Mouse (Mus musculus) B cell, adult 2 months (primary cell): Measurements from ENCODE around the gene Jaml.
"Not testable (repeated sequence)": the region's sequence is repeated elsewhere in the genome, so short reads cannot be mapped to it uniquely, and the experiment has no call there.

Source experiments
- DNase-seq, 2 experiments: peaks; one replicate each; pipeline ENCODE4 v3.0.0; 2022

Jaml gene

GRCm38 (mm10) chr9:45079011-45079410 is at the start of gene Jaml:
Gene Jaml, plus strand, starts transcription at chr9:45079183.
- DNase-seq, result peak; percentile 62 to 66

- peak; percentile 42 to 53 for DNase-seq
These were observed 48.6 kb upstream of the Jaml start for GRCm38 (mm10) chr9:45030341-45030740.

GRCm38 (mm10) chr9:45032261-45032660 is 46.7 kb upstream of the Jaml start:
- no peak for DNase-seq

- no peak for DNase-seq
These were observed 44.5 kb upstream of the Jaml start for GRCm38 (mm10) chr9:45034526-45034925.

GRCm38 (mm10) chr9:45037803-45038202 is 41.2 kb upstream of the Jaml start:
- not testable (repeated sequence) for DNase-seq

GRCm38 (mm10) chr9:45039499-45039898 is 39.5 kb upstream of the Jaml start, which contains the start of gene Mpzl2:
Gene Mpzl2, plus strand, starts transcription at chr9:45039799.
- no peak for DNase-seq

GRCm38 (mm10) chr9:45040066-45040845 is 38.7 kb upstream of the Jaml start:
- peak in 1 of 2 experiments; percentile 29 for DNase-seq

GRCm38 (mm10) chr9:45041131-45041838 is 37.7 kb upstream of the Jaml start:
- peak; percentile 35 to 36 for DNase-seq

- peak; percentile 16 to 20 for DNase-seq
These were observed 36.8 kb upstream of the Jaml start for GRCm38 (mm10) chr9:45042056-45042720.

GRCm38 (mm10) chr9:45042947-45043346 is 36.0 kb upstream of the Jaml start:
- DNase-seq, result peak in 1 of 2 experiments; percentile 25

GRCm38 (mm10) chr9:45046973-45047372 is 32.0 kb upstream of the Jaml start:
- no peak for DNase-seq

GRCm38 (mm10) chr9:45048511-45048910 is 30.5 kb upstream of the Jaml start:
- DNase-seq, result peak; percentile 49 to 54

- DNase-seq, result no peak
These were observed 29.3 kb upstream of the Jaml start for GRCm38 (mm10) chr9:45049731-45050130.

GRCm38 (mm10) chr9:45050301-45050700 is 28.7 kb upstream of the Jaml start:
- no peak for DNase-seq

- peak; percentile 91 to 93 for DNase-seq
These were observed 23.8 kb upstream of the Jaml start, which contains the start of gene Mpzl3 for GRCm38 (mm10) chr9:45055082-45055713. Gene Mpzl3, plus strand, starts transcription at chr9:45055186.

- no peak for DNase-seq
These were observed 20.6 kb upstream of the Jaml start for GRCm38 (mm10) chr9:45058304-45058940.

- no peak for DNase-seq
These were observed 18.8 kb upstream of the Jaml start for GRCm38 (mm10) chr9:45060151-45060550.

GRCm38 (mm10) chr9:45062677-45063076 is 16.3 kb upstream of the Jaml start:
- DNase-seq, result no peak

- DNase-seq, result no peak
These were observed 14.6 kb upstream of the Jaml start for GRCm38 (mm10) chr9:45064421-45064820.

GRCm38 (mm10) chr9:45066735-45067134 is 12.2 kb upstream of the Jaml start:
- DNase-seq, result no peak

GRCm38 (mm10) chr9:45071800-45072199 is 7.2 kb upstream of the Jaml start:
- no peak for DNase-seq

GRCm38 (mm10) chr9:45077859-45078258 is 1.1 kb upstream of the Jaml start:
- peak; percentile 27 to 32 for DNase-seq
